Mouse (Mus musculus): Measurements from ENCODE around the gene Padi1.

Padi1 gene

DNA sequence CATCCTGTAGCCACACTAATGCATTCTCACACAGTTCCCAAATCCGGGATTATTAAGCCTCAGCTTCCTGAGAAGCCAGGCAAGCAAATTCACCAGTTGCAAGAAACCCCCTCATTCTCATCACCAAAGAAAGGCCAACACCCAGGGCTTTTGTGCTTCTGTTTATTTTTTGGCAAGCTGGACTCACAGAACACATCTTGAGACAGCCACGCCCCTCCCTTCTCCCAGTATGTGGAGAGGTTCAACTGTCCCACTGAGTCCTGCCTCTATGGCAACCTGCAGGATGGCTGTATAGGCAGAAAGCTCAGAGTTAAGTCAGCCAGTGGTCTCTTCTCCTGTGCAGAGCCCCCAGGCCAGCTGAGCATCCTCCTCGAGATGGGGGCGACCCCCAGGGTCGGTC, 60.4 kb downstream of the Padi1 start:
- DNase-seq (ENCODE audit: low spot score in 2 of 2): no peak

DNA sequence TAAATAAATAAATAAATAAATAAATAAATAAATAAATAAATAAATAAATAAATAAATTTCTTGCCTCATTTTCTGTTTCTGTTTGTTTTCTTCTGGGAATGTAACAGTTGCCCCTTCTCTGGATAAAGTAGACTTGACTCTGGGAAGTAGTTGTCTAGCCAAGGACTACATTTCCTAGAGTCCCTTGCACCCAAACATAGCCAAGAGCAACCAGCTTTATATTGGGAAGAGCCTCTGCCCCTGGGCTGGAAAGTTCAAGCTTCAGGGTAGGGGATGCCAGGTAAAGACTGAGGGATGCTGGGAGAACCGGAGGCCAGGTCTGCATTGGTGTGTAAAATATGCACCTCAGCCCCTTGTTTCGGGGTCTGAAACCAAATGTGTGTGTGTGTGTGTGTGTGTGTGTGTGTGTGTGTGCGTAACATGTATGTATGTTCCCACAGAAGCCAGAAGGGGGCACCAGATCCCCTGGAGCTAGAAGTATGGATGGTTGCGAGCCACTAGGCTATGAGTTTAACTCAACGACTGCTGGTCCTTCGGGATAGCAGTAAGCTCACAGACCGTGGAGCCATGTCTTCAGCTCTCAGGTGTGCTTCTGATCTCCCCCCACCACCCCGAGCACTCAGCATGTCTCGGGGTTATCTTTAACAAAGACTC, 61.2 kb downstream of the Padi1 start:
- no peak for DNase-seq (ENCODE audit: low spot score in 2 of 2)

DNA sequence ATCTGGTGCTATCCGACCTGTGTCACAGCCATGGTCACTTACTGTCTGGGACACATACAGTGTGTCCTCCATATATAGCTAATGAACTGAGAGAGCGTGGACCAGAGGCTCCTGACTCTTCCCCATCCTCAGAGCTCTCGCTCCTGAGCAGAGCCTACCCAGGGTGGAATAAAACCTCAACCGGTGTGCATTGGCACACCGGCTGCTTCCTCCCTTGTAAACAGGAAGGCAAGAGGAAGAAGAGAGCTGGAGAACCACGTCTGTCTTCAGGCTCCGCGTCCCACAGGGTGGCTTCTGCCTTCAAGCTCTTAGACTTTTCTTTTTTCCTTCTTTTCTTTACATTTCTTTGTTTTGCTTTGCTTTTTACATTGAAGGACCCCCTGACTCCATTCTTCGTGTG, 62.8 kb downstream of the Padi1 start:
- no peak for DNase-seq (ENCODE audit: low spot score in 2 of 2)

DNA sequence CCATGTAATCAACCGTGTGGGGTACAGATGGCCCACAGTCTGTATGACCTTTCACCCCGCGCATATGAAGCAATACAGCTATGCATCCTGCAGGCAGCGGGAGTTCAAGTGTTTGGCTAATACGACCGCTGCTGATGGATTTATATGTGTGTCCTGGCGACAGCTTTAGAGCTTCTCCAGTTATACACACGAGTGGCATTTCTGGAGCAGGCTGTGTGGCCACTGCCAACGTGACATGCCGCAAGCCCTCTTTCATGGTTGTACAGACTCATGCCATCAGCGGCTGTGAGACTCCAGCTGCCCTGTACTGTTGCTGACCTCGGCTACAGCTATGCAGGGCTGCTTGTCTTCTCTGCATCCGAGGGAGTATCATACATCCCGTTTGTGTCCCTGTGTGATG, 65.1 kb downstream of the Padi1 start:
- DNase-seq (ENCODE audit: low spot score in 2 of 2): no peak

DNA sequence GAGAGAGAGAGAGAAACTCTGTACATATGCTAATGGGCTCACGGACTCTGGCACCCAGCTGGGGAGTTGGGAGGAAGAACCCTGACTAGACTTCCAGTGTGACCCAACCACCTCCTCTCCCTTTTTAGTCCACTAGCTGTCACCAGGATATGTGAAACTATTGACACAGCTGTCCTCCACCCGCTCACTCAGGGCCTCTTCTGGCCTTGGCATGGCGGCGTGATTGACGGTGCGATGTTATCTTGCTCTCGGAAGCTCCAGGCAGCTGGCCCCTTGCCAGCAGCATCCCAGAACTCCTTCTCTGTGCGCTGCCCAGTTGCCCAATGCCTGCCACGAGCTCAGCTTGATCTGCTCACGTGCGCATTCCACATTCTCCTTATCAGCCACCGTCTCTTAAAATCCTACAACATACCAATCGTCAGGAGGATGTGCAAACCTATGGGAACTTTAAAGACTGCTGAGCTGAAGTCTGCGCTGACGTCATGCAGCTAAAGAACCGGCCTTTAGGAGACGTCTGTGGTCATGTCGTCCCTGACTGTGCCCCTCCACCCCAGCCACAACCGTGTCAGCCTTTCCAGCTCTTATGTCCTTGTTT, 65.7 kb downstream of the Padi1 start:
- peak in 1 of 2 experiments; percentile 29 for DNase-seq (ENCODE audit: low spot score in 2 of 2)

DNA sequence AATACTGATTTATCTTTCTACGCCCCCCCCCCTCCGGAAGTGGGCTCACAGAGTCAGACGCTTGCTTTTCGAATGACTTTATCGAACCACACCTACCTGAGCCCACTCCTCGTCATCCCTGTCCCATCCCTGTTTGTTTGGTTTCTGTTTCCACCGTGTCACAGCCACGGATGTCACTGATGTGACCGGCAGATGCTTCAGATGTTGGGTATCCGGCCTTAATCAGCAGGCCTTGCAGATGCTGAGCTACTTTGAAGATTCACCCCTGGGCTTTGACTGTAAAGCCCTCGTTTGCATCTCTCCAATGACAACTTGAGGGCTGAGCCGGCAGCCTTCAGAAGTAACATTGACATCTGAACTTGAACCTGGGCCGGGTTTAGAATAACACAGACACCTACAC, 69.0 kb downstream of the Padi1 start:
- no peak for DNase-seq (ENCODE audit: low spot score in 2 of 2)

GRCm38 (mm10) chr4:140775876-140776275, 69.7 kb downstream of the Padi1 start:
- no peak for DNase-seq (ENCODE audit: low spot score in 2 of 2)

GRCm38 (mm10) chr4:140774893-140775292, 70.7 kb downstream of the Padi1 start:
- DNase-seq (ENCODE audit: low spot score in 2 of 2): no peak

DNA sequence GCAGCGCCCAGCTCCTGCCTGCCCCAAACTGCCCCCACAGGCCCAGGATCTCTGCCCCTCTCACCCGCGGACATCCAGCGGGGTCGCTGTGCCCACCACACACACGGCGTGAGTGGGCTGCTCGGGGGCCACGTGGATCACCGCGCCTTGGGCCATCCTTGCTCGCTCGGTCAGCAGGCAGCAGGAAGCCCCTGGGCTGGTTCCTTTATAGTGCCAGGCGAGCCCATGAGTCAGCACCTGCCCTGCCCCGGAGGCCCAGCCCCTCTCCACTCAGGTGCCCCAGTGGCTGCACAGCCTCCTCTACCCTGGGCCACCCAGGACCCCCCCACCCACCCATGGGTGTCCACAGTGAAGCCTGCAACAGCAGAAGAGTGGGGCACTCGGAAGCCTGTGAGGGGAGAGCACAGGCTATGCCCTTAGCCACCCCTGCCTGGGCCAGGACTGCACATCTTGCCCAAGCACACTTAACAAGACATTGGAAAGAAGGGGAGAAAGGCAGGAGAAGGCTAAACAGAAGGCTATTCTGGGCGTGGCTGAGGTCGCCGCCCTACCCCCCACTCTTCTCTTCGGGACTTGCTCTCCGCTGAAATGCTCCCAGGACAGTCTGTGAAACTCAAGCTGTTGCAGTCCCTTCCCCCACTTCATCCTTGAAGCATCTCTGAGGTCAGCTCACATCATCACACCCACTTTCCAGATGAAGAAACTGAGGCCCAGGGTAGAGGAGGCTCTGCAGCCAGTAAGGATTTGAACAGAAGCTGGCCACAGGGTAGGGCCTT, 71.4 kb downstream of the Padi1 start, which contains the start of gene Padi4:
Gene Padi4, minus strand, starts transcription at position 212 of the 776 bp plus-strand sequence.
- no peak for DNase-seq (ENCODE audit: low spot score in 2 of 2)

DNA sequence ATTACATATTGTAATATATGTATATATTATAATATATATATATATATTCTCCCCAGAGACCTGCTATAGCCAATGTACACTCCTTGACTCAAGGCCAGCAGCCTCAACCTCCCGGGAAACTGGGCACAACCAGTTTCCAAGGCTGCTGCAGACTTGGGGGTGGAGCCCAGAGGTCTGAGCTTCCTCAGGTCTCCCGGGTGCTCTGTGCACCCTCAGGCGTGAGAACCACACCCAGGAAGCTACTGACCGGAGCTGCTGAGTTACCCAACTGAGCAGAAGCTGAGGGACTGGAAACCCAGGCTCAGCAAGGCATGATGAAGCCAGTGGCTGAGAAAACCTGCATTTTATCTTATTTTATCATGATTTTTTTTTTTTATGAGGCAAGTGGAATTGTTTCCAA, 74.5 kb downstream of the Padi1 start:
- peak in 1 of 2 experiments; percentile 36 for DNase-seq (ENCODE audit: low spot score in 2 of 2)

GRCm38 (mm10) chr4:140770433-140770832, 75.1 kb downstream of the Padi1 start:
- DNase-seq (ENCODE audit: low spot score in 2 of 2): peak in 1 of 2 experiments; percentile 59

DNA sequence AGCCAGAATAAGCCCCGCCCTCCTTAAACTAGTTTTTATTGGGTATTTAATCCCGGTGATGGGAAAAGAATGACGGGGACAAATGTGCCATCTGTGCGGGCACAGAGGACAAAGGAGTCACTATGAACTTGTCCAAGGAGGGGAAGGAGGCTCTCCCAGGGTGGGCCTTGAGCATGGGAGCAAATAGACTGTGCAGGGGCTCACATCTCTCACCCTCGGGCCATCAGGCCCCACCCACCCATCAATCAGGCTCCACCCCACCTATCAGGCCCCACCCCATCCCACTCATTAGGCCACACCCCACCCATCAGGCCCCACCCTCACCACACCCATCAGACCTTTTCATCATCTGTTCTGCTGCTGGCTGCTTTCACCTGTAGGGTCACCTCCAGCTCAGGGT, 76.6 kb downstream of the Padi1 start:
- no peak for DNase-seq (ENCODE audit: low spot score in 2 of 2)

GRCm38 (mm10) chr4:140765936-140766335, 79.6 kb downstream of the Padi1 start:
- DNase-seq (ENCODE audit: low spot score in 2 of 2): no peak

GRCm38 (mm10) chr4:140763158-140763557, 82.4 kb downstream of the Padi1 start:
- DNase-seq (ENCODE audit: low spot score in 2 of 2): peak; percentile 47 to 61
